Mouse (Mus musculus): ENCODE data around the gene Pltp.

Pltp gene

DNA sequence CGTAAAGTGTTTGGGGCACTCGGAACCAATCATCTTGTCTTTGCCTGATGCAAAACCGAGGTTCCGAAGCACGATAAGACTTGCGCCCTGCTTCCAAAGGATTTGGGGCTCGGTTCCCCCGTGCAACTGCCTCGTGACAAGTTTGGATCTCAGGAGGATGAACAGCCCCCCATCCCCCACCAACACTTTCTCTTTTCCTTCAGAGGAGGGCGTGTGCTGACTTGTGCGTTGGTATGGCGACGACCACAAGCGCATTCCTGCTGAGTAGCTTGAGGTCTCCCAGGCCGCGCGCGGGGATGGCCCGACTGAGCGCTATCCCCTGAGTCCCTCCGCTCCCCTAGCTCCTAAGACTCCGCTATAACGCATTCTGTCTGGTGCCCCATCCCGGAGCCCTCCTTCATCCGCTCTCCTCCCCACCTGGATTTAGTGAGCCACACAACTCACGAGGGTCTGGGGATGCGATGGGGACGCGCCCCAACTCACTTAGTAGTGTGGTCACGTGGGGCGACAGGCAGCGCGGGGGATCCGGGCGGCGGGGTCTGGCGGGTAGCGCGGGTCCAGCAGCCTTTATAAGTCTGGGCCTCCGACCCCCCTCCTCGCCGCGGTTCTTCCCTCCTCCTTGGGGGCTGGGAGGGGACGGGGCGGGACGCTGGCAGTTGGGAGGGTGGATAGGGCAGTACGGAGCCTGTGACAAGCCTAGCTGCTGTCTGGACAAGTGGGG, at the start of gene Pltp:
Pltp (minus strand) TSS at position 611 of the 721 bp plus-strand sequence.
- no peak for ATAC-seq (ENCODE audit: low TSS enrichment)

DNA sequence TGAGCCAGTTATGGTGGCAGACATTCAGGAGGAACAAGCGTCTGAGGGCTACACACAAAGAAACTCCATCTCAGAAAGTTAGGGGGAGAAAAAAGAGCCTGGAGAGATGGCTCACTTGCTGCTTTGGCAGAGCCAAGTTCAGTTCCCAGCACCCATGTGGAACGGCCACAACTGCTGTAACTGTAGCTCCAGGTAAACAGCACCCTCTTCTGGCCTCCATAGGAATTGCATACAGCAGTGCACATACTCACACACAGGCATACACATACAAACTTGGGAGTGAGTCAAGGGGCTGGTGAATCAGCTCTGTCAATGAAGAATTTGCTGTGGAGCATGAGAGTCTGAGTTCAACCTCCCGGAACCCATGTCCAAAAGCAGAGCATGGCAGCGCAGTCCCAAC, 48.6 kb upstream of the Pltp start:
- no peak for ATAC-seq (ENCODE audit: low TSS enrichment)

DNA sequence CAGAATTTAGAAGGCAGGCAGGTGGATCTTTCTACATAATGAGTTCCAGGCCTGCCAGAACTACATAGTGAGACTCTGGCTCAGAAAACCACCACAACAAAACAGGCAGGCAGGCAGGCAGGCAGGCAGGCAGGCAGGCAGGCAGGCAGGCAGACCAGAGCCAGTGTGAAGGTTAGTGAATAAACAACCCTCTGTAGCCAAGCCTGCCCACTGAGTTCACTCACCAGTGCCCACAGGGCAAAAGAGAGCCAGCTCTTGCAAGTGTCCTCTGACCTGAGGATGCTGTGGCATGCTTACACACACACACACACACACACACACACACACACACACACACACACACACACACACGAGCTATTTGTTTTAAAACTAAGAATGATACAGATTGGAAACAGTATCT, 46.0 kb upstream of the Pltp start:
- no peak for ATAC-seq (ENCODE audit: low TSS enrichment)

DNA sequence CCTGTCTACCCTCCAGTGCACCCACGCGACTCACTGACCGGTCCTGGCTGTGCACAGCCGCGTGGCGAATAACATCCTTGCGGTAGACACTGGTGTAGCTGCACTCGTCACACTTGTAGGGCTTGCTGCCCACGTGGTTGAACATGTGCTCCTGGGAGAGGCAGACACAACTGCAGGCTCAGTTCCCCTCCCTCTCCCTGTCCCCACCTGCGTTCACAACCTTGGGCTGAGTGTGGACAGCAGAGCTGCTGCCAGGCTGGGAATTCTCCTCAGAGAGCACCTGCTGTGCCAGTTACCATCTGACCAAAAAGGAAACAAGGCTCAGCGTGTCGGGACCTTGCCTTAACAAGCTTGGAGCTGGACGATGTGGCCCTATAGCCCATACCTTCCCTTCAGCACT, 43.9 kb upstream of the Pltp start:
- no peak for ATAC-seq (ENCODE audit: low TSS enrichment)

DNA sequence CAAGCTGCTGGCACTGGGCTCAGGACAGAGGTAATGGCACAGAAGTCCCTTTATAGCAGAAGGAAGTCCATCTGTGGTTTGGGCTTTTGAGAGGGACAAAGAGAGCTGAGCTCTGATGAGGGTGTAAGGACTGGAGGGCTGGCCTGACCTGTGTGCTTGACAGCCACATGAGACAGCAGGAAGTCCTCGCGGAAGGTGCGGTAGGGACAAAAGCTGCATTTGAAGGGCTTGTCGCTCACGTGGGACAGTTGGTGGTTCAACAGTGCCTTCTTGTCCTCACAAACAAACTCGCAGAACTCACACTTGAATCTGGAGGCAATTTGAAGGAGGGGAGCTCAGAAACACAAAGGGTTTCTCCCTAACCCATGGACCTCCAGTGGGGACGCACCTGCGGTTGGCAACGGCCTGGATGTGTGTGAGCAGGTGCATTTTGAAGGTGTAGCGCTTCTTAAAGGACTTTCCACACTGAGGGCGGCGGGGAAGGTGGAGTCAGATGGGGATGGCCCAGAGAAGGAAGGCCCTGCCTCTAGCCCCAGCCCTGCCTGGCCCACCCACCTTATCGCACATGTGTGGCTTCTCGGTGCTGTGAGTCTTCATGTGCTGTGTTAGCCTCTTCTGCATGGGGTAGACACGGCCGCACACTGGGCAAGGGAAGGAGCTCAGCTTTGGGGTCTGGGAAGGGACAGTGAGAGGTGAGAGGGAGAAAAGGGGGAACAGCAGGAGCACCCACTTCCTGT, 42.4 kb upstream of the Pltp start:
- ATAC-seq (ENCODE audit: low TSS enrichment): no peak

DNA sequence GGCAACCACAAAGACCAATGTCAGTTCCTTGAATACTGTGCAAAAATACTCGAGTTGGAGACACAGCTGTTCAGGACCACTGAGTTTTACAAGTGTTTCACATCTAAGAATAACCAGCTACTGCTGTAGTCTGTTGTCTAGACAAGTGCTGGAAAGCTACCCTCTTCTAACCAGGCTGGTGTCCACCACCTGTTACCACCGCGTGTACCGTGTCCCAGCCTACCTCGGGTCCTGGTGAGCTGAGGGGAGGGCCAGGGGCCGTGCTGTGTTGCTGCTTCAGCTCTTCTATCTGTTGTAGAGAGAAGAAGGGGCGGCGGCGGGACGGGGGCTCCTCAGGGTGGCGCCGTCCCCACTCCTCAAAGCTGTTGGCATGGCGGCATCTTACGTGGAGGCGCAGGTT, 41.5 kb upstream of the Pltp start:
- no peak for ATAC-seq (ENCODE audit: low TSS enrichment)

DNA sequence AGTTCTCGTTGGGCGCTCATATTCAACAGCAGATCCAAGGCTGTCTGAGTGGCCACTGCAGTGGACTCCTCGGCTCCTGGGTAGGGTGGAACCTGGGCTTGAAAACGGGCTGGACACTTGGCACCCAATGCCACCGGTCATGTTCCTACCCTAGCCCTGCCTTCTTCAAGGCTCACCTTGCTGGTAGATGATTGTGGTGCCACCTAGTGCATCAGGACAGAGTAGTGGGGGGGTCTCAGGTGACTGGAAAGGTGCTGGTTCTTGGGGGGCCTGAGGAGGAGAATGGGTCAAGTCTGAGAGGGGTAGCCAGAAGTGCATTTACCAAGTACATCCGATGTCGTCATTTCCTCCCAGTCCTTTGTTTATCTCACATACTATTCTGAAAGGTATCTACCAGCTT, 40.5 kb upstream of the Pltp start:
- no peak for ATAC-seq (ENCODE audit: low TSS enrichment)

DNA sequence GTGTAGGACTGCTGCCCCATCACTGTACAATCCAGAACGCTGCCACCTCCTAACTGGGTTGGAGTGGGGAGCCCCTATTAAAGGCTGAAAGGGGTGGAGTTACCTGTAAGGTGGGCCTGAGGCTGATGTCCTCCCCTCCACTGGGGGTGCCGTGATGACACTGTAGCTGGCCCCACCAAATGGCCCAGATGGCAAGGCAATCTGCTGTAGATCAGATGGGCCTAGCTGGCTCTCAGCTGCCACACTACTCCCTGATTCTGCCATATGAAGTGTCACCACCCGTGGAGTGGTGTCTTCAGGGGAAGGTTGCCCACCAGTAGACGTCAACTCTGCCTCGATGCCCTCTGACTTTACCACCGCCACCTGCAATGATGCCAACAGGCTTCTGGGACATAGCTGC, 38.4 kb upstream of the Pltp start:
- no peak for ATAC-seq (ENCODE audit: low TSS enrichment)

DNA sequence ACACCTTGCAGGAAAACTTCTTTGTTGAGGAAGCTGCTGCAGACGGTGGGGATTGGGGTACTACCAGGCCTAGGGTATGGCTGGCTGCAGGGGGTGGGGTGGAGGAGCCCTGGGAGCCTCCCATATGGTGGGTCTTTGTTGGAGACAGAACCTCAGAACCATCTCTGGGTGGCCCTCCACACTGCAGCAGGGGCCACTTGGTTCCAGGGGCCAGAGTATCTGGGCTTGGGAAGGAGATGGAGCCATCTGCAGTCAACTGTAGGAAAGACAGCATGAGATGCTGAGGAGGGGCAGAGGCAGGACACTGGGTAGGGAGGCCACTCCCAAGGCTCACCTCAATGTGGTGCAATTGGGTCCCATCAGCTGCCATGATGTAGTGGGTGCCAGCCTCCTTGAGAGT, 37.1 kb upstream of the Pltp start:
- ATAC-seq (ENCODE audit: low TSS enrichment): no peak

DNA sequence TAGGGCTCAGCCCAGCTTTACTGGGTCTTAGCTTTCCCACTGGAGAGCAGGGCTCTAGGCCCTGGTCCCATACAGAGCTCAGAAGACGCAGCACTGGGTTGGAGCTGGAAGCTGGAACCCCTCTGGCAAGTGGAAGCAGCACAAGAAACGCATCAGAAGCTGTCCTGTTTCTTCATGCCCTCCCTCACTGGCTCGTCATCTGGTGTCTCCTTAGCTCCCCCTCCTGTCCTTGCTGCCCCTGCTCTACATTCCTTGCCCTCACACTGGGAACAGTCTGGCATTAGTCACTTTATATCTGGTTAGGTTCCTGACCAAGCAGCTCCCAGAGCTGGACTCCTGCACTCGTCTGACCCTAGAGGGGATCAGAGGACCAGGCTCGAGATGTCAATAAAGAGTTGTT, 36.5 kb upstream of the Pltp start:
- ATAC-seq (ENCODE audit: low TSS enrichment): no peak

DNA sequence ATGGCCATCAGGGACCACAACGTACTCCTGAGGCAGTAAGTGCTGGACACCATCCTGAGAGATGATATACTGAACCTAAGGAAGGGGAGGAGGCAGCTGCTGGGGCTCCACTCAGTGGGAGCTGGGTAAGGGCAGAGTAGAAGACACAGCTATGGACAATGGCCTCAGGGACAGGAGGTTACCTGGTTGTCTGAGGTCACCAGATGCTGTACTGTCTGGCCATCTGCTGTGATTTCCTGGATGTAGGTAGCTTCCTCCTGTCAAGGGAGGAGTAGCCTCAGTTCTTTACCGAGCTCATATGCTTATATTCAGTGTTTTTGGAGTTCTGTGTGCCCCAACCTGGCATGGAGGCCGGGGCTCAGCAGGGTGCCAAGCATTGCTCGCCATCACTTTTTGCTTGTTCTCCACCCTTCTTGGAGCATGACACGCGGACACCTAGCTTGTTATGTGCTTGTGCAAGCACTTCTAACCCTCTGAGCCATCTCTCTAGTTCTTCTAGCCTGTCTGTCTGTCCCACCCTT, 35.2 kb upstream of the Pltp start:
- ATAC-seq (ENCODE audit: low TSS enrichment): no peak

DNA sequence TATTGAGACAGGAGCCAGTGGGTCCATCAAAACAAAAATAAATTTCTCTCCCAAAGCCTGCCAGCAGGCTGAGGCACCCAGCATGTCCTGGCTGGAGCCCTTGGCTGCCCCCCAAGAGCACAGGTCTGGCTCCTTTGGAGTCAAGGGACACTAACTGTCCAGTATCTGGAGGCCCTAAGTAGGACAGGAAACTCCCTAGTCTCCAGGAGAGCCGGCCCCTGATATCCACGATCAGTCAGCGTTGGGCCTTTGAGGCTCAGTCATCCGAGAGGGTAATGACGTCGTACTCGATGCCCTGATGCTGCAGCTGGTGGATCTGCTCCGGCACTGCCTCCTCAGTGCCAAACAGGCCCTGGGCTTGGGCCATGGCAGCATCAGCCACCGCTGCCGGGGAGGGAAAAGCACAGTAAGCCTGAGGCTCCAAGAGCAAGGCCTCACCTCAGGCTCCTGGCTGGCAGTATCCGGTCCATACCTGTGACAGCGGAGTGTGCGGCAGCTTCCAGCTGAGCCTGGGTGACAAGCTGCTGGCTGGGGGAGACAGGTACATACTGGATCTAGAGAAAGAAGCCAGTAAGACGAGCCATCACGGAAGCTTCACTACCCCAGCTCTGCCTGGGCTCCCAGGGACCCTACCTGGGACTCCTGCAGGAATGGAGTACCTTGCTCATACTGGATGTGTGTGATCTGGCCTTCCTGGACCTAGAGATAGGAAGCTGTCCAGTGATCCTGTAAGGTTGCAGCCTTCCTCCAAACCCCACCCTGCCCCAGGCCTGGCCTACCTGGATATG, 34.6 kb upstream of the Pltp start:
- ATAC-seq (ENCODE audit: low TSS enrichment): no peak; the same call in 1 of the 2 replicates

DNA sequence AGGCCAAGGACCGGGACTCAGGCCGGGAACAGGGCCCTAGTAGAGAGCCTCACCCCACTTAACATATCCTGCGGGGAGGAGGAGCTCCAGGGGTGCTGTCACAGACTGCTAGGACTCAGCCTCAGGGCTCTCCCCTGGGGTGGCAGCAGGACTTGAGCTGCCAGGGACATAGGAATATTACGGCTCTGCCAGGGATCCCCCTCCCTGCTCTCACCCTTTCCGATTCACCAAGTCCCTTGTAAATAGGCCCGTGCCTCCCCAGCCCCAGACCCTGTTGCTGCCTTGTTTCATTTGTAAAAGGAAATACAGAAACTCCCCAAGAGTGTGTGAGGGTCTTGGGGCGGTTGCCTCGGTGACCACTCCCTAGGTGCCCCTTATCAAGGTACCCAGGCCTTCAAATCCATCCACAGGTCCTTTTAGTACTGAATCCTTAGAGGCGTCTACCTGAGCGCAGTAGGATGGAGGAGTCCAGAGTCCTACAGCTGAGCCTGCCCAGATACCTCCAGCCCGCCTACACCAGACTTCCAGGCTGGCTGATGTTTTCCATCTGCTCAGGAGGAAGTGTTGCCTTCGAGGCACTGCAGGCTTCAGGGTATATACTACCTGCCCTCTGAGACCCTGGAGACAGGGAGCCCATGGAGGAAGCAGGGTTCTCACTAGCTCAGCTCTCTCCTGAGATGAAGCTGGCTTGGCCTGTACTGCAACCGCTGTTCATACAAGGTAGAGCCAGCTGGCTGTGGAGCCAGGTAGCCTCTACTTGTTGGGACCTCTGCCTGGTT, 33.7 kb upstream of the Pltp start:
- ATAC-seq (ENCODE audit: low TSS enrichment): no peak

DNA sequence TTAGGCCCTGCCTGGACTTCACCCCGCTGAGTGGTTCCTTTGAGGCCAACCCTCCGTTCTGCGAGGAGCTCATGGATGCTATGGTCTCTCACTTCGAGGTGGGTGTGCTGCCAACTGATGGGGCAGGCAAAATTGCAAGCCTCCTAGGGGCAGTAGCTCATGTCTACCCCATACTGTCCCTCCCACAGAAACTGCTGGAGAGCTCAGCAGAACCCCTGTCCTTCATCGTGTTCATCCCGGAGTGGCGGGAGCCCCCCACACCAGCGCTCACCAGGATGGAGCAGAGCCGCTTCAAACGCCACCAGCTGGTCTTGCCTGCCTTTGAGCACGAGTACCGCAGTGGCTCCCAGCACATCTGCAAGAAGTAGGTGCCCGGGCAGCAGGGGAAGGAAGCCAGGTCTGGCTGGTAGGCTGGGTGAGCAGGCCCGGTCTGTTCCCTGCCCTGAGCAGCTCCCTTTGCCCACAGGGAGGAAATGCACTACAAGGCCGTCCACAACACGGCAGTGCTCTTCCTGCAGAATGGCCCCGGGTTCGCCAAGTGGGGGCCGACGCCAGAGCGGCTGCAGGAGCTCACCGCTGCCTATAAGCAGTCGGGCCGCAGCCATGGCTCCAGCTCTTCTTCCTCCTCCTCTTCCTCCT, 33.0 kb upstream of the Pltp start:
- no peak for ATAC-seq (ENCODE audit: low TSS enrichment)

DNA sequence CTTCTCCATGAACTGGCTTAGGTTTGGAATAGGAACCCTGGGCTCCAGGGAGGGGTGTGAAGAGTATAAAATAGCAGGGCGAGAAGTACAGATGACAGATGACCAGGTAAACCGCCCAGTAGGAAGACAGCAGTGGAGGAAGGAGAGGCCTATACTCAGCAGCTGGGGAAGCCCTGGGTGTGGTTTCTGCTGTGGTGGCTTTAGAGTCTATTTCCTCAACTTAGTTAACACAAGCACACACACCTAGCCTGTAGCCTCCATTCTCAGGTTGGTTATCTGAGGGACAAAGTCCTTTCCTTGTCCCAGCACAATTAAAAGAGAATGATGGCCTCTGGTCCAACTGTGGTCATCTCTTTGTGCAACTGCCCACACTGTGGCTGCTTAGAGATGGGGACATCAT, 32.4 kb upstream of the Pltp start:
- no peak for ATAC-seq (ENCODE audit: low TSS enrichment)

DNA sequence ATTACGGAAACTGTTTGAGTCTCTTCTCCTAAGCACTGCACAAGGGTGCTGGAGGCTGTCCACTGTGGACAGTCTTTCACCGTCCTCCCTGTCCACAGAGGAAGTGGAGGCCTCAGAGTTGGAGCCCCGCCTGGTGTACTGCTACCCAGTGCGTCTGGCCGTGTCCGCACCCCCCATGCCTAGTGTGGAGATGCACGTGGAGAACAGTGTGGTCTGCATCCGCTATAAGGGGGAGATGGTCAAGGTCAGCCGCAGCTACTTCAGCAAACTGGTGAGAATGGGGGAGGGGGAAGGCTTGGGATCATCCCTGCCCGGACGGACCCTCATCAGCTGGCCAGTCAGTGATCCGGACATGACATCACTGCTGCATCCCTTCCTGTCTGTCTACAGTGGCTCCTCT, 31.5 kb upstream of the Pltp start:
- ATAC-seq (ENCODE audit: low TSS enrichment): no peak

DNA sequence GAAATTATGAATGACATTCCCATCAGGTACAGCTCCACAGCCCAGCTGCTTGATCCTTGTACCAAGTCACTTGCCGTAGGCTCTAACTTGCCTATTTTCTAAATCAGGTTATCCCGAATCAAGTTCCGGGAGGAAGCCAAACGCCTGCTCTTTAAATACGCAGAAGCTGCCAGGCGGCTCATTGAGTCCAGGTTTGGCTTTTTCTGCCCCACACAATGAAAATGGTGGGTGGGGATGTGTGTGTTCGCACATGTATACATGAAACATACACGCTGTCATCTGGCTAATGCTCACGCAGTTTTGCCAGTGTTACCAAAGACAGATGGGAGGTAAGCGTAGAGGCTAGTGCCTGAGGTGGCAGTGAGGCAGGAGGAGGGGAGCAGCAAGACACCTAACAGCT, 29.1 kb upstream of the Pltp start:
- no peak; the same call in 1 of the 2 replicates for ATAC-seq (ENCODE audit: low TSS enrichment)

DNA sequence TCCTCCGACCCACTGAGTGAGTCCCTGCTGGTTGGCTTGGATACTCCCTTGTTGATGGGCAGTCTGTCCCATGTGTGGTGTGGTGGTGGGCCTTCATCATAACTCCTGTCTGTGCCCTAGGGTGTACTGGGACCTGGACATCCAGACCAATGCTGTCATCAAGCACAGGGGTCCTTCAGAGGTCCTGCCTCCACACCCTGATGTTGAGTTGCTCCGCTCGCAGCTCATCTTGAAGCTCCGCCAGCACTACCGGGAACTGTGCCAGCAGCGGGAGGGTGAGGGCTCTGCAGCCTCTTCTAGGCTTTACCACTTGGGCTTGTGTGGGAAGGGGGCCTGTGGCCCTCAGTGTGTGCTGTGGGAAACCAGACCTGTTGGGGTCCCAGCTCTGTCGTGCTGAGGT, 28.3 kb upstream of the Pltp start:
- peak; percentile 40; the same call in 1 of the 2 replicates for ATAC-seq (ENCODE audit: low TSS enrichment)

DNA sequence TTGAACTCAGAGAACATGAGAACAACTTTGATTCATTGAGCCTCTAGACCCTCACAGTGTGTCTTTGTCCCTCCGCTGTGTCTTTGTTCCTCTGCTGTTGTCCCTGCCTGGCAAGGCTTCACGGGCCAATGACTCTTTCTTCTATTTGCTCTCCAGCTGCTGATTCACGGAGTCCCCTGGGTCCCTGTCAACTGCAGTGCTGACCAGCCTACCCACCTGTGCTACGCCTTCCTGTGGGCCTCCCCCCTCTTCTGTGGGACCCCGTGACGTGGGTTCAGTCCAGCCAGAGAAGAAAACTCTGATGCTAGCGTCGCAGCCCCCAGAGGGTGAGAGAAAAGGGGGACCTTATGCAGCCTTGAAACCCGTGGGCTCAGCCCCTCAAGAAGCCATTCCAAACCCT, 25.1 kb upstream of the Pltp start:
- no peak for ATAC-seq (ENCODE audit: low TSS enrichment)

DNA sequence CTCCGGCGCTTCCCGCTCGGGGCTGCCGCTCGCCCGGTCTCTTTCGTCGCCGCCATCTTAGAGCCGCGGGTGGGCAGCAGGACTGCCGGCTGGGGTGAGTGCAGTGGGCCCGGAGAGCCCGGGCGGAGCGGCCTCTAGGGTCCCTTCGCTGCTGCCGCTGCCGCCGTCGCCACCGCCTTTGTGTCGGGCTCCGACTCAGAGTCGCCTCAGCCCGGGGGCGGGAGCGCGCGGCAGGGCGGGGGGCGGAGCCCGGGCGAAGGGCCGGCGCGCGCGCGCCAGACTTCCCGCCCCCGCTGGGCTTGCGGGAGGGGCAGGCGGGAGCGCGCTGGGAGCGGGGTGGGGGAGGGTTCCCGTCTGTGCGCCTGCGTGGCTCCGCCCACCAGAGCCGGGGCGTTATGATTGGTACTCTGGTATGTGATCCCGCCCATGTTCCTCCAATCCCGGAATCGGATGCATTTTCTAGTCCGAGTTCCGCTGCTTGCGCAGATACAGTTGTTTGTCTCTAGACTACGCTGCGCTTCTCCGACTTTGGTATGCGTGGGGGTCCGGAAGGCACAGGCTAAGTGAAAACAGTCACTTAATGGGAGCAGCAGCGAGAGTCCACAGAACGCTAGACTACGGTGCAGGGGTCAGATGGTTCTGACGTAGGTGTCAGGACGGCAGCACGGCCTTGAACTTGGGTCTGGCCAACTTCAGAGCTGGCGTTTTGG, 22.2 kb upstream of the Pltp start:
- ATAC-seq (ENCODE audit: low TSS enrichment): peak; percentile 85

DNA sequence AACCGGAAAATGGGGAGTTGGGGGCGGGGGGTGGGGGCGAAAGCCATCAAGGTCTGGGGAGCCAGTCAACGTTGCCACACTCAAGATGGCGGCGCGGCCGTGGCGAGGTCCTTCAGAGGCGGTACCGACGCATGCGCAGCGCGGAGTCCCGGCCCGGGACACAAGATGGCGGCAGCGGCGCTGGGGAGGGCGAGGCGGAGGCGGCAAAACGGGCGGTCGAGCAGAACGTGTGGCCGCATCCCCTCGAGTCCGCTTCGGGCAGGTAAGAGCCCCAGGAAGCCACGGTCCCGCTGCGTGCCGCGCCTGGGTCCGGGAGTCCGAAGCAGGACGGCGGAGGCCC, 21.7 kb upstream of the Pltp start, which contains the start of gene Pcif1:
Pcif1 (plus strand) TSS at position 77 of the 340 bp plus-strand sequence.
- peak; percentile 68 for ATAC-seq (ENCODE audit: low TSS enrichment)
